Mouse (Mus musculus): Measurements from ENCODE around the gene Ankrd39. TPM values are rescaled to one million over a fixed set of nuclear protein-coding genes. Genes with fewer than 3 reads are reported as not detected.

The Ankrd39 gene
- polyA plus RNA-seq, 1 experiment from 2014 or later, result 17.9 TPM

DNA sequence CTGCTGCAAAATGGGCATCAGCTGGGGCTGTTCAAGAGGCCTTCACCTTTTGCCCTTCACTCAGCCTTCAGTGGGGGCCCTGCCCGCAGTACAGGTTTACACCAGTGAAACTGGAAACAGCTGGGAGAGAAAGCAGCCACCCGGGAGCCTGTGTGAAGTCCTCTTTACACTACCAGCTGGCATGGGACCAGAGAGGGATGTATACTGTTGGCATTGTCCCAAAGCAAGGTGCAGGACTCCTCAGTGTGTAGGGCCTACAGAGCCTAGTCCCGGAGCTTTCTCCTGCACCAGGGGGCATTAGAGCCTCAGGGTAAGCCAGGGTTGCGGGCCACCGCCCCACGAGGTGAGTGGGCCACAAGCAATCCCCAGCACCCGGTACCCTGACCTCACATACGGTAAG lies 16.8 kb downstream of the Ankrd39 start:
- H3K9me3 ChIP-seq, result no peaks in the 10 kb centered on the region
- H3K4me1 ChIP-seq, result no peaks in the 10 kb centered on the region
- no peak for DNase-seq (ENCODE audit: extremely low spot score, low spot score)
- 85% methylated on average over 8 of the region's 8 CpGs for WGBS
- H3K27ac ChIP-seq, result no peak overlapping the region
- peaks cover 38% of the 10 kb centered on the region for H3K36me3 ChIP-seq (replicated peaks)
- no peak overlapping the region for H3K4me3 ChIP-seq
- no peaks in the 10 kb centered on the region for H3K27me3 ChIP-seq (ENCODE audit: poor library complexity, severe bottlenecking)

DNA sequence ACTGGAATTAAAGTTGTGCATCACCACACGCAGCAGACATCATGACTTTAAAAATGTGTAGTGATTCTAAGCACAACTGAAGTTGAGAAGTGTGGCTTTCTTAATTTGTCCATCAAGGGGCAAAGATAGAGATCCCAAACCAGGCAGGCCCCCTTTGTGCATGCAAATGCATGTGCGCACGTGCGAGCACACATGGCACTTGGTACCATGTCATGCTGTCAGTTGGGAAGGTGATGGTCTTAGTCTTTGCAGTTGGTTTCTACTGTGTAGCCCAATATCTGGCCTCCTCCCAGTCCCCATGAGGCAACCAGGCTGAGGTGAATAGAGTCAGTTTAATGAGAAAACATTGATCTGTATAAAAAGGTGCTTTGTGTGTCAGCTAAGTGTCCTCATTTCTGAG lies 17.4 kb downstream of the Ankrd39 start:
- no peaks in the 10 kb centered on the region for H3K9me3 ChIP-seq
- no peaks in the 10 kb centered on the region for H3K4me1 ChIP-seq
- H3K27ac ChIP-seq, result no peak overlapping the region
- peaks cover 44% of the 10 kb centered on the region for H3K36me3 ChIP-seq (replicated peaks)
- H3K4me3 ChIP-seq, result no peak overlapping the region
- 95% methylated on average over 4 of the region's 4 CpGs for WGBS
- DNase-seq (ENCODE audit: extremely low spot score, low spot score), result no peak
- no peaks in the 10 kb centered on the region for H3K27me3 ChIP-seq (ENCODE audit: poor library complexity, severe bottlenecking)

- Histone ChIP-seq H3K27ac (no peak overlapping the region), H3K4me3 (no peak overlapping the region), H3K9me3 (no peaks in the 10 kb centered on the region), H3K4me1 (no peaks in the 10 kb centered on the region), H3K27me3 (ENCODE audit: poor library complexity, severe bottlenecking) (no peaks in the 10 kb centered on the region), H3K36me3 (replicated peaks) (peaks cover 50% of the 10 kb centered on the region)
- DNase-seq (ENCODE audit: extremely low spot score, low spot score), result no peak
- WGBS, result 93% methylated on average over 4 of the region's 4 CpGs
Observed at GRCm38 (mm10) chr1:36529274-36529673, 18.0 kb downstream of the Ankrd39 start.

GRCm38 (mm10) chr1:36528351-36528750 lies 18.9 kb downstream of the Ankrd39 start:
- no peaks in the 10 kb centered on the region for H3K9me3 ChIP-seq
- H3K27ac ChIP-seq, result no peak overlapping the region
- WGBS, result 72% methylated on average over 1 of the region's 1 CpGs
- no peaks in the 10 kb centered on the region for H3K4me1 ChIP-seq
- no peak for DNase-seq (ENCODE audit: extremely low spot score, low spot score)
- no peaks in the 10 kb centered on the region for H3K27me3 ChIP-seq (ENCODE audit: poor library complexity, severe bottlenecking)
- H3K36me3 ChIP-seq (replicated peaks), result peaks cover 60% of the 10 kb centered on the region
- H3K4me3 ChIP-seq, result no peak overlapping the region

DNA sequence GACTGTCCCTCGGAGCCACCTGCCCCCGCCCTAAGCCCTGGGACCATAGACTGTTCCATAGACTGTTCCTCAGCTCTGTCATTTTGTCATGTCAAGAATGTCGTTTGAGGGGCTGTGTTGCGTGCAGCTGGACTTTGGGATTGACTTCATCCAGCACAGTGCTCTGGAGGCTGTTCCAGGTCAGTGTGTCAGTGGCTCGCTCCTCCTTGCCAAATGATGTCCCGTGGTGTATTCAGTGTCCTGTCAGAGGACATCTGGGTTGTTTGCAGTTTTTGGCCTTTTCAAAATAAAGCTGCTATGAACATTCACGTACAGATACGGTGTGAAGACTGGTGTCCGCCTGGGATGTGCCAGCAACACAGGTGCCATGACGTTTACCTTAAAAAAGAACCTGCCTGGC lies 20.3 kb downstream of the Ankrd39 start:
- Histone ChIP-seq H3K4me3 (no peak overlapping the region), H3K27ac (no peak overlapping the region), H3K36me3 (replicated peaks) (peaks cover 68% of the 10 kb centered on the region), H3K27me3 (ENCODE audit: poor library complexity, severe bottlenecking) (no peaks in the 10 kb centered on the region), H3K4me1 (no peaks in the 10 kb centered on the region), H3K9me3 (no peaks in the 10 kb centered on the region)
- DNase-seq (ENCODE audit: extremely low spot score, low spot score), result no peak
- WGBS, result 93% methylated on average over 10 of the region's 10 CpGs

GRCm38 (mm10) chr1:36525774-36526173 lies 21.5 kb downstream of the Ankrd39 start:
- peaks cover 70% of the 10 kb centered on the region for H3K36me3 ChIP-seq (replicated peaks)
- no peaks in the 10 kb centered on the region for H3K27me3 ChIP-seq (ENCODE audit: poor library complexity, severe bottlenecking)
- H3K4me3 ChIP-seq, result no peak overlapping the region
- no peak for DNase-seq (ENCODE audit: extremely low spot score, low spot score)
- H3K4me1 ChIP-seq, result no peaks in the 10 kb centered on the region
- no peak overlapping the region for H3K27ac ChIP-seq
- WGBS, result 88% methylated on average over 12 of the region's 12 CpGs
- no peaks in the 10 kb centered on the region for H3K9me3 ChIP-seq

- H3K9me3 ChIP-seq, result no peaks in the 10 kb centered on the region
- no peaks in the 10 kb centered on the region for H3K4me1 ChIP-seq
- H3K27me3 ChIP-seq (ENCODE audit: poor library complexity, severe bottlenecking), result no peaks in the 10 kb centered on the region
- peaks cover 83% of the 10 kb centered on the region for H3K36me3 ChIP-seq (replicated peaks)
- WGBS, result 94% methylated on average over 5 of the region's 5 CpGs
- H3K27ac ChIP-seq, result no peak overlapping the region
- H3K4me3 ChIP-seq, result no peak overlapping the region
- no peak for DNase-seq (ENCODE audit: extremely low spot score, low spot score)
Observed at GRCm38 (mm10) chr1:36524058-36524457, 23.2 kb downstream of the Ankrd39 start.

DNA sequence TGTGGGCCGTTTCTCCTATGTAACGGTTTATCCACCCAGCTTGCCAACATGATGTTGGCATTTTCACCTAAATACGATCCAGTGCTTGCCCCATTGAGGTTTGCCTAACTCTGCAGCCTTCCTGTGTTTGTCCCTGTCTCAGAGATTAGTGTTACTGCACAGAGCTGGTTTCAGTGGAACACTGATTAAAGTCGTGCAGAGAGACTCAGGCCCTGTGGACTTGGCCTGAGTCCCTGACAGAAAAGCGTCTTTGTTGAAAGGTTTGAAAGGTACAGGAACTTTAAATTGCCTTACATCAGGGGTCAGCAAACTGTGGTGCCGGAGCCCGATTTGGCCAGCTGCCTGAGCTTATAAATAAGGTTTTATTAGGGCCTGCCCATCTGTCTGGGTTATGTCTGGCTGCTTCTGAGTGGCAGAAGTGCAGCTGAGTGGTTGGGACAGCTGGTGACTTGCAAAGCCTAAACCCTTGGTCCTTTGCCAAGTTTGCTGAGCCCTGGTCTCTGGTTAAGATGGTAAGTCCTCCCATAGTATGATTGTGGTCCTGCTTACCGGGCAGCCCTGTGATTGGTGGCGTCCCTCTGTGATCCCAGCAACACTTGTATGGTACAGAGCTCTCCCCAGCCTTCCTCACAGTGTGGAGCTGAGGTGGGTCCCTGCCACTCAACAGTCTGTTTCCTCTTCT lies 23.8 kb downstream of the Ankrd39 start:
- WGBS, result 91% methylated on average over 9 of the region's 9 CpGs
- H3K36me3 ChIP-seq (replicated peaks), result peaks cover 89% of the 10 kb centered on the region
- H3K27ac ChIP-seq, result no peak overlapping the region
- H3K4me1 ChIP-seq, result no peaks in the 10 kb centered on the region
- no peak for DNase-seq (ENCODE audit: extremely low spot score, low spot score)
- no peak overlapping the region for H3K4me3 ChIP-seq
- H3K9me3 ChIP-seq, result no peaks in the 10 kb centered on the region
- H3K27me3 ChIP-seq (ENCODE audit: poor library complexity, severe bottlenecking), result no peaks in the 10 kb centered on the region

GRCm38 (mm10) chr1:36522210-36522609 lies 25.0 kb downstream of the Ankrd39 start:
- Histone ChIP-seq H3K4me1 (no peaks in the 10 kb centered on the region), H3K27ac (no peak overlapping the region), H3K4me3 (no peak overlapping the region), H3K9me3 (no peaks in the 10 kb centered on the region), H3K27me3 (ENCODE audit: poor library complexity, severe bottlenecking) (no peaks in the 10 kb centered on the region), H3K36me3 (replicated peaks) (peaks cover 100% of the 10 kb centered on the region)
- DNase-seq (ENCODE audit: extremely low spot score, low spot score), result no peak
- 96% methylated on average over 7 of the region's 7 CpGs for whole genome bisulfite sequencing

DNA sequence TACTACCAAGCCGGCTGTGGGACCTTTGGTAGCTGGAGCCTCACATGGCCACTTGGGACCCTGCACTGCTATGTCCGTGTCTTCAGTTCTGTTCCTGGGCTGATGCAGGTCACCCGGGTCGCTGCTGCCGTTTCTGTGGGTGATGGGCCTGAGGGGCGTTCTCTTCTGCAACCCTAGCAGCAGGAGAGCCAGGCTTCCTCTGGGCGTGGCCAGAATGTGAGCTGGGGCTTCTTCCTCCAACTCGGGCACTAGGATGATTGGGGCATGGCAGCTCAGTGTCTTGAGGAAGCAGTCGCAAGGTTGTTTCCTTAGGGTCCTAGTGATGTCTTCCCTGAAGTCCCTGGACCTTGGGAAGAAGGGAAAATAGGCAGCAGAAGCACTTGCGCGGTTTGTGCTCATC lies 27.6 kb downstream of the Ankrd39 start:
- Histone ChIP-seq H3K4me3 (no peak overlapping the region), H3K27ac (no peak overlapping the region), H3K36me3 (replicated peaks) (peaks cover 97% of the 10 kb centered on the region), H3K27me3 (ENCODE audit: poor library complexity, severe bottlenecking) (no peaks in the 10 kb centered on the region), H3K9me3 (no peaks in the 10 kb centered on the region), H3K4me1 (peaks cover 12% of the 10 kb centered on the region)
- no peak for DNase-seq (ENCODE audit: extremely low spot score, low spot score)
- 87% methylated on average over 11 of the region's 11 CpGs for WGBS

GRCm38 (mm10) chr1:36518259-36518658 lies 29.0 kb downstream of the Ankrd39 start:
- peaks cover 91% of the 10 kb centered on the region for H3K36me3 ChIP-seq (replicated peaks)
- no peaks in the 10 kb centered on the region for H3K27me3 ChIP-seq (ENCODE audit: poor library complexity, severe bottlenecking)
- WGBS, result 86% methylated on average over 3 of the region's 3 CpGs
- H3K4me3 ChIP-seq, result no peak overlapping the region
- DNase-seq (ENCODE audit: extremely low spot score, low spot score), result no peak
- no peak overlapping the region for H3K27ac ChIP-seq
- peaks cover 25% of the 10 kb centered on the region for H3K4me1 ChIP-seq
- no peaks in the 10 kb centered on the region for H3K9me3 ChIP-seq

- DNase-seq (ENCODE audit: extremely low spot score, low spot score), result no peak
- Histone ChIP-seq H3K4me3 (peak overlapping the region; percentile 95), H3K27me3 (ENCODE audit: poor library complexity, severe bottlenecking) (no peaks in the 10 kb centered on the region), H3K9me3 (no peaks in the 10 kb centered on the region), H3K27ac (no peak overlapping the region), H3K4me1 (peaks cover 37% of the 10 kb centered on the region), H3K36me3 (replicated peaks) (peaks cover 46% of the 10 kb centered on the region)
- 36% methylated on average over 2 of the region's 2 CpGs for WGBS
Observed at GRCm38 (mm10) chr1:36513718-36514117, 33.5 kb downstream of the Ankrd39 start.

GRCm38 (mm10) chr1:36513310-36513709 lies 33.9 kb downstream of the Ankrd39 start:
- DNase-seq (ENCODE audit: extremely low spot score, low spot score), result no peak
- Histone ChIP-seq H3K9me3 (no peaks in the 10 kb centered on the region), H3K4me1 (peaks cover 37% of the 10 kb centered on the region), H3K27ac (peak overlapping the region; percentile 95), H3K27me3 (ENCODE audit: poor library complexity, severe bottlenecking) (no peaks in the 10 kb centered on the region), H3K36me3 (replicated peaks) (peaks cover 42% of the 10 kb centered on the region), H3K4me3 (peak overlapping the region; percentile 95)
- 5% methylated on average over 1 of the region's 1 CpGs for WGBS

GRCm38 (mm10) chr1:36512966-36513280 lies 34.3 kb downstream of the Ankrd39 start:
- peaks cover 38% of the 10 kb centered on the region for H3K36me3 ChIP-seq (replicated peaks)
- H3K4me1 ChIP-seq, result peaks cover 37% of the 10 kb centered on the region
- no peaks in the 10 kb centered on the region for H3K9me3 ChIP-seq
- H3K27ac ChIP-seq, result peak overlapping the region; percentile 95
- H3K4me3 ChIP-seq, result peak overlapping the region; percentile 95
- no peaks in the 10 kb centered on the region for H3K27me3 ChIP-seq (ENCODE audit: poor library complexity, severe bottlenecking)
- no peak for DNase-seq (ENCODE audit: extremely low spot score, low spot score)
- WGBS, result 2% methylated on average over 16 of the region's 16 CpGs

All from forebrain, embryonic 10.5 days (tissue).